Mouse (Mus musculus): ENCODE data around the gene Uba7. TPM values are rescaled to one million over a fixed set of nuclear protein-coding genes. Genes with fewer than 3 reads are reported as not detected.

Gene Uba7
- total and polyA plus RNA-seq, 3 experiments: 18.1 to 44.1 TPM; not detected in 1

GRCm38 (mm10) chr9:107927749-107928148, 47.6 kb upstream of the Uba7 start:
- no peak overlapping the region for H3K27ac ChIP-seq (ENCODE audit: control insufficient read depth, low read depth, low read length)
- no peak overlapping the region for H3K9ac ChIP-seq (ENCODE audit: control insufficient read depth, low read depth, low read length, poor library complexity, severe bottlenecking)
- no peaks in the 10 kb centered on the region for H3K27me3 ChIP-seq (ENCODE audit: control insufficient read depth in 1 of 2, insufficient read depth in 2 of 2, low read length in 2 of 2)
- TF ChIP-seq SIN3A (IDR thresholded peaks at IDR 0.05; ENCODE audit: low read length) (no peak), TAL1 (IDR thresholded peaks at IDR 0.05; ENCODE audit: low read length) (no peak), ZMIZ1 (IDR thresholded peaks at IDR 0.05; ENCODE audit: low read depth, low read length) (no peak), USF2 (IDR thresholded peaks at IDR 0.05; ENCODE audit: borderline replicate concordance in 1 of 2, insufficient read depth in 1 of 2, low read depth in 1 of 2, low read length in 2 of 2) (no peak), POLR2A (IDR thresholded peaks at IDR 0.05; ENCODE audit: control insufficient read depth in 1 of 2, insufficient read depth in 1 of 2, low read depth in 1 of 2, low read length in 2 of 2, poor library complexity in 1 of 2) (no peak), NELFE (IDR thresholded peaks at IDR 0.05; ENCODE audit: low read depth, low read length) (no peak), MXI1 (IDR thresholded peaks at IDR 0.05; ENCODE audit: low read depth, low read length) (no peak), MYC (IDR thresholded peaks at IDR 0.05; ENCODE audit: low read depth, low read length) (no peak), EP300 (IDR thresholded peaks at IDR 0.05; ENCODE audit: low read depth in 1 of 2, low read length in 2 of 2) (no peak), MAX (IDR thresholded peaks at IDR 0.05; ENCODE audit: low read length) (no peak), CHD1 (IDR thresholded peaks at IDR 0.05; ENCODE audit: low read depth, low read length) (no peak)
- DNase-seq (ENCODE audit: low read depth, low spot score): no peak
- peaks cover 0 to 2% of the 10 kb centered on the region in 2 experiments; a peak in 1 of 4 replicates for H3K36me3 ChIP-seq (ENCODE audit: control insufficient read depth in 1 of 2, insufficient read depth in 2 of 2, low read length in 2 of 2)
- no peaks in the 10 kb centered on the region for H3K79me2 ChIP-seq (ENCODE audit: control insufficient read depth, insufficient read depth, low read length, poor library complexity)
- H3K9me3 ChIP-seq (replicated peaks; ENCODE audit: insufficient read depth, low read length): no peaks in the 10 kb centered on the region
- H3K4me1 ChIP-seq (ENCODE audit: control insufficient read depth in 1 of 2, insufficient read depth in 2 of 2, low read length in 2 of 2): peaks cover 2 to 18% of the 10 kb centered on the region in 2 experiments
- H3K4me3 ChIP-seq (ENCODE audit: control insufficient read depth in 1 of 2, insufficient read depth in 1 of 2, low read depth in 2 of 2, low read length in 2 of 2): no peak overlapping the region

GRCm38 (mm10) chr9:107928169-107928568, 47.1 kb upstream of the Uba7 start, which contains the start of gene Actl11:
TSS of gene Actl11 (plus strand) at chr9:107928469.
- peaks cover 2 to 18% of the 10 kb centered on the region in 2 experiments for H3K4me1 ChIP-seq (ENCODE audit: control insufficient read depth in 1 of 2, insufficient read depth in 2 of 2, low read length in 2 of 2)
- H3K9ac ChIP-seq (ENCODE audit: control insufficient read depth, low read depth, low read length, poor library complexity, severe bottlenecking): peak within 1 kb of the TSS; percentile 29; the same call in 1 of the 2 replicates
- H3K27ac ChIP-seq (ENCODE audit: control insufficient read depth, low read depth, low read length): no peak within 1 kb of the TSS
- peaks cover 0 to 2% of the 10 kb centered on the region in 2 experiments; a peak in 1 of 4 replicates for H3K36me3 ChIP-seq (ENCODE audit: control insufficient read depth in 1 of 2, insufficient read depth in 2 of 2, low read length in 2 of 2)
- TF ChIP-seq ZKSCAN1 (IDR thresholded peaks at IDR 0.05; ENCODE audit: low read depth, low read length) (no peak), USF1 (IDR thresholded peaks at IDR 0.05; ENCODE audit: low read depth, low read length) (no peak), RCOR1 (IDR thresholded peaks at IDR 0.05; ENCODE audit: low read depth, low read length) (no peak), MAFK (IDR thresholded peaks at IDR 0.05; ENCODE audit: borderline replicate concordance, low read depth, low read length) (no peak), NRF1 (IDR thresholded peaks at IDR 0.05; ENCODE audit: insufficient read depth, low read depth, low read length, poor library complexity, severe bottlenecking) (no peak), CTCF (IDR thresholded peaks at IDR 0.05 in 2 of 3, conservative IDR thresholded peaks at IDR 0.05 in 1 of 3; ENCODE audit: control insufficient read depth in 1 of 3, insufficient read depth in 1 of 3, low read depth in 2 of 3, low read length in 3 of 3, poor library complexity in 1 of 3, severe bottlenecking in 1 of 3) (no peak), TCF12 (IDR thresholded peaks at IDR 0.05; ENCODE audit: low read depth, low read length) (no peak), MYB (IDR thresholded peaks at IDR 0.05; ENCODE audit: low read depth, low read length) (no peak), GATA1 (IDR thresholded peaks at IDR 0.05; ENCODE audit: low read depth, low read length) (no peak), E2F4 (IDR thresholded peaks at IDR 0.05; ENCODE audit: borderline replicate concordance, low read depth, low read length) (no peak), MAX (IDR thresholded peaks at IDR 0.05; ENCODE audit: low read length) (no peak), USF2 (IDR thresholded peaks at IDR 0.05; ENCODE audit: borderline replicate concordance in 1 of 2, insufficient read depth in 1 of 2, low read depth in 1 of 2, low read length in 2 of 2) (no peak), ETS1 (IDR thresholded peaks at IDR 0.05; ENCODE audit: low read depth, low read length) (no peak), ZC3H11A (IDR thresholded peaks at IDR 0.05; ENCODE audit: low read depth, low read length) (no peak), JUND (IDR thresholded peaks at IDR 0.05; ENCODE audit: low read depth, low read length) (no peak), UBTF (IDR thresholded peaks at IDR 0.05; ENCODE audit: borderline replicate concordance, insufficient read depth, low read depth, low read length) (no peak), ELF1 (IDR thresholded peaks at IDR 0.05; ENCODE audit: low read depth, low read length) (no peak), MXI1 (IDR thresholded peaks at IDR 0.05; ENCODE audit: low read depth, low read length) (no peak), ZMIZ1 (IDR thresholded peaks at IDR 0.05; ENCODE audit: low read depth, low read length) (no peak)
- DNase-seq (ENCODE audit: low read depth, low spot score): no peak
- no peaks in the 10 kb centered on the region for H3K27me3 ChIP-seq (ENCODE audit: control insufficient read depth in 1 of 2, insufficient read depth in 2 of 2, low read length in 2 of 2)
- H3K79me2 ChIP-seq (ENCODE audit: control insufficient read depth, insufficient read depth, low read length, poor library complexity): no peaks in the 10 kb centered on the region
- no peaks in the 10 kb centered on the region for H3K9me3 ChIP-seq (replicated peaks; ENCODE audit: insufficient read depth, low read length)
- H3K4me3 ChIP-seq (ENCODE audit: control insufficient read depth in 1 of 2, insufficient read depth in 1 of 2, low read depth in 2 of 2, low read length in 2 of 2): peak within 1 kb of the TSS; percentile 4 to 22; a peak in 3 of 4 replicates

All from MEL (cell line).